In genomic region chr16:30503958-30504357, GRCm38 (mm10) we compare ENCODE assay signal across 9 mouse cellular contexts. TPM values are rescaled to one million over a fixed set of nuclear protein-coding genes. Genes with fewer than 3 reads are reported as not detected.
DNase-seq lines count a peak whose midpoint lies in the region; TF ChIP-seq lines count a peak whose summit lies in the region.
"Had no signal": no experiment of that assay in that cellular context is flagged by ENCODE, and none has a peak within 500 bp of the region (broad histone marks: within the 10 kb centered on the region; RNA-seq: fewer than 3 reads in every experiment).

No protein-coding gene starts in this region.

- H3K9ac ChIP-seq in ES-E14 (ENCODE audit: insufficient read depth, low read depth, low read length, poor library complexity, severe bottlenecking): no peak overlapping the region
- no peak overlapping the region for H3K9ac ChIP-seq in liver, adult 2 months (ENCODE audit: low read depth, low read length)
- H3K9ac ChIP-seq: embryonic facial prominence, embryonic 15.5 days had no signal

- H3K4me1 ChIP-seq in ES-E14 (ENCODE audit: control insufficient read depth in 2 of 2, insufficient read depth in 2 of 2, low read length in 2 of 2, poor library complexity in 1 of 2): peaks cover 1 to 8% of the 10 kb centered on the region in 2 experiments; a peak in 2 of 4 replicates
- H3K4me1 ChIP-seq in liver, adult 2 months (ENCODE audit: control insufficient read depth, insufficient read depth, low read length): peaks cover 6% of the 10 kb centered on the region

- peak; percentile 98 for TF ChIP-seq CTCF in liver, adult 2 months (IDR thresholded peaks at IDR 0.05; ENCODE audit: low read depth, low read length)

- H3K27ac ChIP-seq in ES-E14 (ENCODE audit: insufficient read depth, low read depth, low read length, poor library complexity, severe bottlenecking): no peak overlapping the region
- H3K27ac ChIP-seq in liver, adult 2 months (replicated peaks; ENCODE audit: insufficient read depth, low read depth, low read length): no peak overlapping the region
- H3K27ac ChIP-seq: embryonic facial prominence, embryonic 15.5 days had no signal

- intact Hi-C loops in heart, postnatal 36 days (cut with DNase I): loop anchor here (1.0 kb wide), 1 partner anchor 130 kb away; no protein-coding TSS in a partner anchor

- H3K79me2 ChIP-seq in liver, adult 2 months (ENCODE audit: control insufficient read depth, insufficient read depth, low read length): no peaks in the 10 kb centered on the region

- in situ Hi-C loops in ES-E14 (cut with MboI; ENCODE audit: low sequenced_read_pairs in 2 of 2, unreplicated experiment in 2 of 2): no loop called here

- H3K9me3 ChIP-seq in ES-E14 (ENCODE audit: control insufficient read depth, insufficient read depth, low read depth, low read length): no peaks in the 10 kb centered on the region
- H3K9me3 ChIP-seq: embryonic facial prominence, embryonic 15.5 days had no signal

- TF ChIP-seq POLR2A in liver, adult 2 months (IDR thresholded peaks at IDR 0.05; ENCODE audit: extremely low read depth, insufficient read depth, low read length): no peak

- WGBS in liver, adult 2 months: 8% methylated on average over 15 of the region's 15 CpGs

- DNase-seq in layer of hippocampus, postnatal 10 days (ENCODE audit: low spot score in 2 of 2): peak; percentile 51 to 66
- no peak for DNase-seq in layer of hippocampus, adult 9-10 months (ENCODE audit: low spot score)
- DNase-seq in ES-E14 (ENCODE audit: low read depth, low spot score): no peak
- DNase-seq in embryo, embryonic 10.5 days (ENCODE audit: low spot score): peak; percentile 81
- DNase-seq in heart, postnatal 36 days: peak; percentile 68 to 73
- DNase-seq in liver, adult 2 months (ENCODE audit: extremely low read depth, low read depth, low spot score): peak; percentile 86
- DNase-seq in naive thymus-derived CD4-positive, alpha-beta T cell, adult 2 months (ENCODE audit: low read depth): peak; percentile 67
- no peak for DNase-seq in ovary, postnatal 10 days (ENCODE audit: low spot score)

- H3K27me3 ChIP-seq in liver, adult 2 months (ENCODE audit: control insufficient read depth, insufficient read depth, low read length): no peaks in the 10 kb centered on the region
- H3K27me3 ChIP-seq: embryonic facial prominence, embryonic 15.5 days had no signal

- H3K4me3 ChIP-seq in ES-E14 (ENCODE audit: insufficient read depth in 1 of 2, low read depth in 1 of 2, low read length in 2 of 2, poor library complexity in 1 of 2, severe bottlenecking in 1 of 2): no peak overlapping the region
- no peak overlapping the region for H3K4me3 ChIP-seq in liver, adult 2 months (ENCODE audit: insufficient read depth, low read depth, low read length)
- H3K4me3 ChIP-seq: embryonic facial prominence, embryonic 15.5 days had no signal

- H3K36me3 ChIP-seq in ES-E14 (ENCODE audit: control insufficient read depth, insufficient read depth, low read length, poor library complexity, severe bottlenecking): no peaks in the 10 kb centered on the region
- no peaks in the 10 kb centered on the region for H3K36me3 ChIP-seq in liver, adult 2 months (ENCODE audit: control insufficient read depth, insufficient read depth, low read length)
- H3K36me3 ChIP-seq: embryonic facial prominence, embryonic 15.5 days had no signal

TF ChIP-seq in ES-E14, 5 proteins besides CTCF, POLR2A, EP300 and RAD21:
- TF ChIP-seq MAFK (IDR thresholded peaks at IDR 0.05; ENCODE audit: insufficient read depth, low read depth, low read length): no peak
- TF ChIP-seq ZNF384 (IDR thresholded peaks at IDR 0.05; ENCODE audit: low read depth, low read length): no peak
- no peak for TF ChIP-seq CHD2 (IDR thresholded peaks at IDR 0.05; ENCODE audit: low read depth, low read length)
- peak; percentile 28; the same call in 1 of the 2 replicates for TF ChIP-seq ZC3H11A (IDR thresholded peaks at IDR 0.05; ENCODE audit: borderline replicate concordance, low read depth, low read length)

RNA-seq across cellular contexts. Expression of gene Tmem44, which starts 46.7 kb away (rescaled TPM):
- 10 to 100 TPM; 55.9 to 61.6 TPM for total RNA-seq in layer of hippocampus, postnatal 10 days (2021)
- 4.2 and 9.2 TPM in 2 replicates for total RNA-seq in ES-E14 (2012; rRNA removed)
- total RNA-seq in heart, postnatal 36 days (2021): 1 to 10 TPM; 5.1 to 8.5 TPM
- total RNA-seq in liver, adult 2 months (2014; rRNA removed): 1.2 and 1.3 TPM in 2 replicates
- polyA plus RNA-seq in liver, adult 2 months (2012; rRNA removed): 0.80 and 2.0 TPM in 2 replicates

Comparison
In these comparisons a context has a peak if more than half of its experiments do, and no peak if none do; other contexts are left out.
1. DNase-seq: peak in layer of hippocampus, postnatal 10 days (2 of 2), embryo, embryonic 10.5 days (single experiment), heart, postnatal 36 days (2 of 2), liver, adult 2 months (single experiment) and naive thymus-derived CD4-positive, alpha-beta T cell, adult 2 months (single experiment); none in layer of hippocampus, adult 9-10 months (single experiment), ES-E14 (single experiment) and ovary, postnatal 10 days (single experiment).